Mouse (Mus musculus) limb, embryonic 11.5 days (tissue): Measurements from ENCODE around the gene Hcn1. TPM values are rescaled to one million over a fixed set of nuclear protein-coding genes. Genes with fewer than 3 reads are reported as not detected.
"Not testable (repeated sequence)": the region's sequence is repeated elsewhere in the genome, so short reads cannot be mapped to it uniquely, and the experiment has no call there.

ENCODE experiments used
- ATAC-seq: fragments of 200-750 bp; cut with Nextera tagmentation; 2 replicates; pipeline ENCODE4 v1.8.0; 2017; ENCODE audit warnings: low read depth; ENCODE audit not compliant: insufficient number of reproducible peaks, low FRiP score, low TSS enrichment
- DNase-seq: peaks from one replicate; pipeline ENCODE4 v3.0.0-alpha.2; 2015; ENCODE audit warnings: low spot score
- H3K27ac ChIP-seq: fragments of 300-500 bp; sonication (generic); replicated peaks from 2 replicates; pipeline ENCODE4 v1.5.1; 2014; ENCODE audit warnings: low read depth, mild to moderate bottlenecking, low read length
- H3K27me3 ChIP-seq: fragments of 300-500 bp; sonication (generic); 2 replicates; pipeline ENCODE4 v1.6.1; 2014; ENCODE audit warnings: mild to moderate bottlenecking, low read length, mixed read lengths; ENCODE audit not compliant: control insufficient read depth, insufficient read depth
- H3K36me3 ChIP-seq: fragments of 300-500 bp; sonication (generic); 2 replicates; pipeline ENCODE4 v1.6.1; 2014; ENCODE audit warnings: mild to moderate bottlenecking, low read length, moderate library complexity, mixed read lengths; ENCODE audit not compliant: control insufficient read depth, insufficient read depth
- H3K4me1 ChIP-seq: fragments of 300-500 bp; sonication (generic); 2 replicates; pipeline ENCODE4 v1.6.1; 2014; ENCODE audit warnings: low read length, mixed read lengths; ENCODE audit not compliant: control insufficient read depth, insufficient read depth
- H3K4me2 ChIP-seq: fragments of 300-500 bp; sonication (generic); 2 replicates; pipeline ENCODE4 v1.6.1; 2014; ENCODE audit warnings: low read depth, mild to moderate bottlenecking, moderate library complexity; ENCODE audit not compliant: severe bottlenecking
- H3K4me3 ChIP-seq: fragments of 300-500 bp; sonication (generic); 2 replicates; pipeline ENCODE4 v1.5.1; 2014; ENCODE audit warnings: low read depth, low read length
- H3K9ac ChIP-seq: fragments of 300-500 bp; sonication (generic); 2 replicates; pipeline ENCODE4 v1.6.1; 2014; ENCODE audit warnings: mild to moderate bottlenecking, low read length
- H3K9me3 ChIP-seq: fragments of 300-500 bp; sonication (generic); 2 replicates; pipeline ENCODE4 v1.6.1; 2016; ENCODE audit warnings: low read length; ENCODE audit not compliant: control insufficient read depth
- WGBS: fragments of 180-500 bp; shearing (Covaris S2); extraction: QIAGEN DNeasy Blood & Tissue Kit; methylation state at CpG from one replicate; pipeline ENCODE4 v1.1.7; 2014; 5-methylcytosine and 5-hydroxymethylcytosine counted together
- polyA plus RNA-seq: library from polyadenylated mRNA; unstranded; fragments of >200 nt; fragmentation: Nextera tagmentation; extraction: Ambion mirVana; gene quantifications from 2 replicates; pipeline ENCODE4 v1.2.1, GENCODE M21; 2014

Hcn1 gene
- polyA plus RNA-seq, 1 experiment from 2014 or later, result 0.05 TPM

- no peaks in the 10 kb centered on the region for H3K27me3 ChIP-seq
- ATAC-seq, result peak; percentile 56; the same call in 1 of the 2 replicates
These were observed 373.3 kb downstream of the Hcn1 start for GRCm38 (mm10) chr13:117975382-117975781.

GRCm38 (mm10) chr13:117975823-117976222 is 373.7 kb downstream of the Hcn1 start:
- WGBS, result 49% methylated on average over 10 of the region's 10 CpGs
- ATAC-seq, result no peak; the same call in 1 of the 2 replicates
- no peaks in the 10 kb centered on the region for H3K4me1 ChIP-seq

More at GRCm38 (mm10) chr13:117975382-117975781, 373.3 kb downstream of the Hcn1 start:
- H3K27ac ChIP-seq, result no peak overlapping the region
- H3K9me3 ChIP-seq, result no peaks in the 10 kb centered on the region
- H3K4me3 ChIP-seq, result no peak overlapping the region
- no peak overlapping the region for H3K9ac ChIP-seq
- H3K4me2 ChIP-seq, result no peak overlapping the region
- 66% methylated on average over 7 of the region's 7 CpGs for WGBS
- DNase-seq, result no peak
- no peaks in the 10 kb centered on the region for H3K4me1 ChIP-seq
- H3K36me3 ChIP-seq, result no peaks in the 10 kb centered on the region

GRCm38 (mm10) chr13:117984339-117984738 is 382.2 kb downstream of the Hcn1 start:
- H3K9ac ChIP-seq, result no peak overlapping the region
- no peaks in the 10 kb centered on the region for H3K27me3 ChIP-seq
- H3K36me3 ChIP-seq, result no peaks in the 10 kb centered on the region
- H3K9me3 ChIP-seq, result no peaks in the 10 kb centered on the region
- no peaks in the 10 kb centered on the region for H3K4me1 ChIP-seq
- H3K4me2 ChIP-seq, result no peak overlapping the region
- DNase-seq, result peak; percentile 43
- no peak overlapping the region for H3K27ac ChIP-seq
- H3K4me3 ChIP-seq, result no peak overlapping the region
- WGBS, result 20% methylated on average over 2 of the region's 2 CpGs
- ATAC-seq, result peak; percentile 67; the same call in 1 of the 2 replicates

More at GRCm38 (mm10) chr13:117975823-117976222, 373.7 kb downstream of the Hcn1 start:
- Histone ChIP-seq H3K27ac (no peak overlapping the region), H3K4me3 (no peak overlapping the region), H3K27me3 (no peaks in the 10 kb centered on the region), H3K9me3 (no peaks in the 10 kb centered on the region), H3K9ac (no peak overlapping the region), H3K36me3 (no peaks in the 10 kb centered on the region), H3K4me2 (no peak overlapping the region)
- peak; percentile 28 for DNase-seq

GRCm38 (mm10) chr13:117999767-118000488 is 397.8 kb downstream of the Hcn1 start:
- no peaks in the 10 kb centered on the region for H3K27me3 ChIP-seq
- DNase-seq, result no peak
- no peak for ATAC-seq
- 85% methylated on average over 2 of the region's 2 CpGs for WGBS
- no peaks in the 10 kb centered on the region for H3K36me3 ChIP-seq
- H3K9ac ChIP-seq, result no peak overlapping the region
- H3K9me3 ChIP-seq, result no peaks in the 10 kb centered on the region
- no peaks in the 10 kb centered on the region for H3K4me1 ChIP-seq
- H3K4me2 ChIP-seq, result no peak overlapping the region
- H3K4me3 ChIP-seq, result no peak overlapping the region
- no peak overlapping the region for H3K27ac ChIP-seq

GRCm38 (mm10) chr13:118000538-118000937 is 398.4 kb downstream of the Hcn1 start:
- 77% methylated on average over 2 of the region's 2 CpGs for WGBS
- Histone ChIP-seq H3K27me3 (no peaks in the 10 kb centered on the region), H3K9me3 (no peaks in the 10 kb centered on the region), H3K36me3 (no peaks in the 10 kb centered on the region), H3K4me1 (no peaks in the 10 kb centered on the region), H3K9ac (no peak overlapping the region), H3K27ac (no peak overlapping the region), H3K4me3 (no peak overlapping the region), H3K4me2 (no peak overlapping the region)
- ATAC-seq (no peak), DNase-seq (no peak)

GRCm38 (mm10) chr13:118021176-118021575 is 419.1 kb downstream of the Hcn1 start:
- no peaks in the 10 kb centered on the region for H3K27me3 ChIP-seq
- H3K9ac ChIP-seq, result no peak overlapping the region
- H3K36me3 ChIP-seq, result no peaks in the 10 kb centered on the region
- H3K4me2 ChIP-seq, result no peak overlapping the region
- no peak for DNase-seq
- no peak overlapping the region for H3K27ac ChIP-seq
- H3K9me3 ChIP-seq, result no peaks in the 10 kb centered on the region
- no peaks in the 10 kb centered on the region for H3K4me1 ChIP-seq
- no peak for ATAC-seq
- WGBS, result 95% methylated on average over 1 of the region's 1 CpGs
- no peak overlapping the region for H3K4me3 ChIP-seq

GRCm38 (mm10) chr13:118022891-118023290 is 420.8 kb downstream of the Hcn1 start:
- not testable (repeated sequence) for ATAC-seq, H3K4me1 ChIP-seq, H3K9me3 ChIP-seq, H3K27ac ChIP-seq, H3K4me3 ChIP-seq, H3K9ac ChIP-seq, H3K27me3 ChIP-seq, H3K36me3 ChIP-seq, H3K4me2 ChIP-seq, DNase-seq

GRCm38 (mm10) chr13:118023381-118023780 is 421.3 kb downstream of the Hcn1 start:
- H3K4me1 ChIP-seq, result no peaks in the 10 kb centered on the region
- 89% methylated on average over 5 of the region's 5 CpGs for WGBS
- ATAC-seq (no peak), DNase-seq (no peak)
- H3K9ac ChIP-seq, result no peak overlapping the region
- H3K4me3 ChIP-seq, result no peak overlapping the region
- no peak overlapping the region for H3K27ac ChIP-seq
- no peaks in the 10 kb centered on the region for H3K9me3 ChIP-seq
- H3K36me3 ChIP-seq, result no peaks in the 10 kb centered on the region
- no peak overlapping the region for H3K4me2 ChIP-seq
- no peaks in the 10 kb centered on the region for H3K27me3 ChIP-seq

GRCm38 (mm10) chr13:118026510-118026909 is 424.4 kb downstream of the Hcn1 start:
- peak; percentile 29 for DNase-seq
- Histone ChIP-seq H3K4me2 (no peak overlapping the region), H3K4me1 (no peaks in the 10 kb centered on the region), H3K9me3 (no peaks in the 10 kb centered on the region), H3K36me3 (no peaks in the 10 kb centered on the region), H3K27me3 (no peaks in the 10 kb centered on the region), H3K9ac (no peak overlapping the region), H3K27ac (no peak overlapping the region), H3K4me3 (no peak overlapping the region)
- WGBS, result 60% methylated on average over 2 of the region's 2 CpGs
- peak; percentile 87 for ATAC-seq
